Mouse (Mus musculus) spleen, postnatal 10 days (tissue): ENCODE measurements at regions not wholly inside any gene's neighbourhood (a gene's known extent, or its start where the extent isn't known, plus 50 kb on each side); places are given as distances from the start of the nearest gene placed in this dataset.

Experiments used
- DNase-seq, 2 experiments: peaks; one replicate each; pipeline ENCODE4 v3.0.0; 2021 to 2022; ENCODE audit warnings: low spot score in 2 of 2

- DNase-seq, result no peak
Observed at GRCm38 (mm10) chrX:23556271-23556670, 136.6 kb upstream of the Wdr44 start.

GRCm38 (mm10) chrX:23565581-23565980 lies 127.3 kb upstream of the Wdr44 start:
- DNase-seq, result peak in 1 of 2 experiments; percentile 12
